Mouse (Mus musculus) liver, adult 2 months (tissue): ENCODE measurements around the gene Ms4a15.

Source experiments
- CTCF ChIP-seq: fragments of 200-500 bp; IDR thresholded peaks from 2 replicates; pipeline ENCODE4 v1.5.1; 2011; ENCODE audit warnings: low read depth, low read length, control low read depth
- POLR2A ChIP-seq: fragments of 200-500 bp; IDR thresholded peaks from 2 replicates; pipeline ENCODE4 v1.6.1; 2011; ENCODE audit warnings: low read length, control low read depth; ENCODE audit not compliant: insufficient read depth; ENCODE audit errors: extremely low read depth

GRCm38 (mm10) chr19:10968578-10968977 lies 24.5 kb downstream of the Ms4a15 start:
- TF ChIP-seq CTCF, result no peak
- no peak for TF ChIP-seq POLR2A
